Comparison of ENCODE assay signal across 11 mouse cellular contexts in genomic region chr13:72209946-72210456, GRCm38 (mm10).
A peak's percentile ranks its signal among the peaks of the same experiment; 100 is the strongest.
DNase-seq lines count a peak whose midpoint lies in the region; ATAC-seq lines count a peak whose summit lies in the region.
"Had no signal": no experiment of that assay in that cellular context is flagged by ENCODE, and none has a peak within 500 bp of the region (broad histone marks: within the 10 kb centered on the region; RNA-seq: fewer than 3 reads in every experiment).

No protein-coding gene starts in this region.

- H3K27ac ChIP-seq in midbrain, embryonic 11.5 days (ENCODE audit: low read depth, low read length), result no peak overlapping the region
- no peak overlapping the region for H3K27ac ChIP-seq in midbrain, embryonic 15.5 days
- H3K27ac ChIP-seq: embryonic facial prominence, embryonic 15.5 days had no signal

- 0 out of 2 replicates have a peak, but pooled peaks have one; percentile 24 for ATAC-seq in midbrain, embryonic 11.5 days (ENCODE audit: low FRiP score)
- no peak for ATAC-seq in midbrain, embryonic 15.5 days (replicated peaks)

- peaks cover 4% of the 10 kb centered on the region; the same call in 1 of the 2 replicates for H3K4me1 ChIP-seq in midbrain, embryonic 11.5 days (ENCODE audit: control insufficient read depth, insufficient read depth, low read length)
- H3K4me1 ChIP-seq in midbrain, embryonic 15.5 days, result no peaks in the 10 kb centered on the region
- H3K4me1 ChIP-seq: embryonic facial prominence, embryonic 15.5 days had no signal

- H3K4me2 ChIP-seq in midbrain, embryonic 11.5 days, result no peak overlapping the region
- no peak overlapping the region for H3K4me2 ChIP-seq in midbrain, embryonic 15.5 days
- H3K4me2 ChIP-seq: embryonic facial prominence, embryonic 15.5 days had no signal

- no peak overlapping the region for H3K4me3 ChIP-seq in midbrain, embryonic 11.5 days (ENCODE audit: low read depth, low read length)
- H3K4me3 ChIP-seq in midbrain, embryonic 15.5 days, result no peak overlapping the region
- H3K4me3 ChIP-seq: embryonic facial prominence, embryonic 15.5 days had no signal

- H3K36me3 ChIP-seq in midbrain, embryonic 11.5 days (ENCODE audit: control insufficient read depth, insufficient read depth, low read length), result no peaks in the 10 kb centered on the region
- no peaks in the 10 kb centered on the region for H3K36me3 ChIP-seq in midbrain, embryonic 15.5 days (replicated peaks)
- H3K36me3 ChIP-seq: embryonic facial prominence, embryonic 15.5 days had no signal

- 20% methylated on average over 10 of the region's 10 CpGs for WGBS in midbrain, embryonic 11.5 days
- WGBS in midbrain, embryonic 15.5 days, result 18% methylated on average over 10 of the region's 10 CpGs

- no peaks in the 10 kb centered on the region for H3K9me3 ChIP-seq in midbrain, embryonic 11.5 days (ENCODE audit: control insufficient read depth, low read length)
- H3K9me3 ChIP-seq in midbrain, embryonic 15.5 days, result no peaks in the 10 kb centered on the region
- H3K9me3 ChIP-seq: embryonic facial prominence, embryonic 15.5 days had no signal

- H3K9ac ChIP-seq in midbrain, embryonic 11.5 days (ENCODE audit: low read length), result no peak overlapping the region
- no peak overlapping the region for H3K9ac ChIP-seq in midbrain, embryonic 15.5 days
- H3K9ac ChIP-seq: embryonic facial prominence, embryonic 15.5 days had no signal

- peak; percentile 10 to 14 for DNase-seq in cerebellum, postnatal 10 days
- no peak for DNase-seq in cerebellum, adult 8-10 months
- peak; percentile 87 for DNase-seq in midbrain, embryonic 11.5 days (ENCODE audit: low spot score, missing footprints)
- DNase-seq in kidney, postnatal 4 days, result peak; percentile 37 to 50
- DNase-seq in spleen, postnatal 4 days (ENCODE audit: low spot score in 2 of 2), result no peak
- DNase-seq in spleen, postnatal 14 days (ENCODE audit: low spot score in 2 of 2), result no peak
- DNase-seq in thymus, postnatal 25 days, result no peak
- DNase-seq: gastrocnemius, postnatal 25 days; lung, adult 2 months had no signal

- no peaks in the 10 kb centered on the region for H3K27me3 ChIP-seq in midbrain, embryonic 11.5 days (ENCODE audit: control insufficient read depth, insufficient read depth, low read length)
- no peaks in the 10 kb centered on the region for H3K27me3 ChIP-seq in midbrain, embryonic 15.5 days (replicated peaks)
- H3K27me3 ChIP-seq: embryonic facial prominence, embryonic 15.5 days had no signal

Comparison
In these comparisons a context has a peak if more than half of its experiments do, and no peak if none do; other contexts are left out.
1. DNase-seq: peak in cerebellum, postnatal 10 days (2 of 2), midbrain, embryonic 11.5 days (single experiment) and kidney, postnatal 4 days (2 of 2); none in cerebellum, adult 8-10 months (single experiment), spleen, postnatal 4 days (0 of 2), spleen, postnatal 14 days (0 of 2) and thymus, postnatal 25 days (single experiment).